Mouse (Mus musculus) E14TG2a.4 (cell line): ENCODE data around the gene Thap4.

Experiments used
- H3K27me3 ChIP-seq: 2 replicates; pipeline ENCODE4 v1.6.1; 2014; ENCODE audit warnings: low read length, control low read depth; ENCODE audit not compliant: insufficient read depth
- H3K36me3 ChIP-seq: 2 replicates; pipeline ENCODE4 v1.6.1; 2014; ENCODE audit warnings: low read length, control low read depth; ENCODE audit not compliant: insufficient read depth
- H3K4me1 ChIP-seq: replicated peaks from 2 replicates; pipeline ENCODE4 v1.6.1; 2014; ENCODE audit warnings: low read depth, low read length, control low read depth
- H3K4me3 ChIP-seq: replicated peaks from 2 replicates; pipeline ENCODE4 v1.5.1; 2014; ENCODE audit warnings: mild to moderate bottlenecking, low read length
- H3K9me3 ChIP-seq: 2 replicates; pipeline ENCODE4 v1.6.1; 2014; ENCODE audit warnings: low read length, control low read depth
- CTCF ChIP-seq: conservative IDR thresholded peaks from 2 replicates; pipeline ENCODE4 v1.5.1; 2014; ENCODE audit warnings: low read length
- NANOG ChIP-seq: IDR thresholded peaks from 2 replicates; pipeline ENCODE4 v1.6.1; 2014; ENCODE audit warnings: borderline replicate concordance, low read length, mixed read lengths
- POU5F1 ChIP-seq: IDR thresholded peaks from 2 replicates; pipeline ENCODE4 v1.6.1; 2014; ENCODE audit warnings: low read length, borderline replicate concordance

Thap4 gene

GRCm38 (mm10) chr1:93754573-93755290 lies at the start of gene Thap4:
Gene Thap4 (minus strand): TSS chr1:93754864.
- Histone ChIP-seq H3K36me3 (peaks cover 11% of the 10 kb centered on the region), H3K4me1 (peaks cover 65% of the 10 kb centered on the region), H3K4me3 (peak within 1 kb of the TSS; percentile 94), H3K9me3 (no peaks in the 10 kb centered on the region), H3K27me3 (no peaks in the 10 kb centered on the region)
- TF ChIP-seq NANOG (no peak), CTCF (no peak), POU5F1 (no peak)

- H3K27me3 ChIP-seq = no peaks in the 10 kb centered on the region
- H3K9me3 ChIP-seq = no peaks in the 10 kb centered on the region
- TF ChIP-seq NANOG = no peak
- 0 out of 2 replicates have a peak, but pooled peaks have one; percentile 23 for TF ChIP-seq CTCF
- TF ChIP-seq POU5F1 = no peak
- H3K4me3 ChIP-seq = peak within 1 kb of the TSS; percentile 88
- H3K4me1 ChIP-seq = peaks cover 73% of the 10 kb centered on the region
- H3K36me3 ChIP-seq = peaks cover 59% of the 10 kb centered on the region
Observed at GRCm38 (mm10) chr1:93803556-93804507, 49.2 kb upstream of the Thap4 start, which contains the start of gene Ing5. Gene Ing5 (plus strand): TSS chr1:93803965.

- H3K36me3 ChIP-seq = peaks cover 59% of the 10 kb centered on the region
- peaks cover 73% of the 10 kb centered on the region for H3K4me1 ChIP-seq
- H3K4me3 ChIP-seq = peak overlapping the region; percentile 88
- TF ChIP-seq POU5F1 (no peak), NANOG (no peak), CTCF (no peak)
- no peaks in the 10 kb centered on the region for H3K9me3 ChIP-seq
- H3K27me3 ChIP-seq = no peaks in the 10 kb centered on the region
Observed at GRCm38 (mm10) chr1:93802771-93803170, 48.1 kb upstream of the Thap4 start.

GRCm38 (mm10) chr1:93801741-93802238 lies 47.1 kb upstream of the Thap4 start, which contains the start of gene Dtymk:
Gene Dtymk (minus strand): TSS chr1:93801934.
- no peak for TF ChIP-seq CTCF
- no peak for TF ChIP-seq POU5F1
- TF ChIP-seq NANOG = no peak
- no peaks in the 10 kb centered on the region for H3K27me3 ChIP-seq
- H3K4me3 ChIP-seq = peak within 1 kb of the TSS; percentile 88
- peaks cover 77% of the 10 kb centered on the region for H3K4me1 ChIP-seq
- peaks cover 62% of the 10 kb centered on the region for H3K36me3 ChIP-seq
- H3K9me3 ChIP-seq = no peaks in the 10 kb centered on the region

GRCm38 (mm10) chr1:93800670-93801503 lies 46.2 kb upstream of the Thap4 start:
- TF ChIP-seq CTCF (no peak), POU5F1 (no peak), NANOG (no peak)
- Histone ChIP-seq H3K27me3 (no peaks in the 10 kb centered on the region), H3K4me3 (peak overlapping the region; percentile 88), H3K9me3 (no peaks in the 10 kb centered on the region), H3K36me3 (peaks cover 62% of the 10 kb centered on the region), H3K4me1 (peaks cover 77% of the 10 kb centered on the region)

- no peak for TF ChIP-seq CTCF
- no peak for TF ChIP-seq NANOG
- no peak for TF ChIP-seq POU5F1
- Histone ChIP-seq H3K27me3 (no peaks in the 10 kb centered on the region), H3K9me3 (no peaks in the 10 kb centered on the region), H3K4me3 (no peak overlapping the region), H3K36me3 (peaks cover 100% of the 10 kb centered on the region), H3K4me1 (peaks cover 58% of the 10 kb centered on the region)
Observed at GRCm38 (mm10) chr1:93795886-93796285, 41.2 kb upstream of the Thap4 start.

GRCm38 (mm10) chr1:93794526-93794925 lies 39.9 kb upstream of the Thap4 start:
- Histone ChIP-seq H3K9me3 (no peaks in the 10 kb centered on the region), H3K4me1 (peaks cover 46% of the 10 kb centered on the region), H3K4me3 (no peak overlapping the region), H3K27me3 (no peaks in the 10 kb centered on the region), H3K36me3 (peaks cover 97% of the 10 kb centered on the region)
- TF ChIP-seq POU5F1 (no peak), NANOG (no peak), CTCF (no peak)

- H3K4me3 ChIP-seq = no peak overlapping the region
- H3K4me1 ChIP-seq = no peaks in the 10 kb centered on the region
- peaks cover 96% of the 10 kb centered on the region for H3K36me3 ChIP-seq
- no peaks in the 10 kb centered on the region for H3K27me3 ChIP-seq
- no peaks in the 10 kb centered on the region for H3K9me3 ChIP-seq
- TF ChIP-seq POU5F1 (no peak), NANOG (no peak), CTCF (no peak)
Observed at GRCm38 (mm10) chr1:93786912-93787311, 32.2 kb upstream of the Thap4 start.
